Mouse (Mus musculus): ENCODE results near the gene P4ha2.

Gene P4ha2

GRCm38 (mm10) chr11:54107239-54107638, 7.3 kb downstream of the P4ha2 start:
- no peak for DNase-seq (ENCODE audit: low spot score)

GRCm38 (mm10) chr11:54108131-54108530, 8.2 kb downstream of the P4ha2 start:
- no peak for DNase-seq (ENCODE audit: low spot score)

- no peak for DNase-seq (ENCODE audit: low spot score)
Observed at GRCm38 (mm10) chr11:54108894-54109293, 9.0 kb downstream of the P4ha2 start.

- no peak for DNase-seq (ENCODE audit: low spot score)
Observed at GRCm38 (mm10) chr11:54111291-54111690, 11.4 kb downstream of the P4ha2 start.

- no peak for DNase-seq (ENCODE audit: low spot score)
Observed at GRCm38 (mm10) chr11:54111976-54112741, 12.3 kb downstream of the P4ha2 start.

GRCm38 (mm10) chr11:54112920-54113319, 13.0 kb downstream of the P4ha2 start:
- DNase-seq (ENCODE audit: low spot score) = peak; percentile 67

GRCm38 (mm10) chr11:54113352-54113751, 13.5 kb downstream of the P4ha2 start:
- no peak for DNase-seq (ENCODE audit: low spot score)

- no peak for DNase-seq (ENCODE audit: low spot score)
Observed at GRCm38 (mm10) chr11:54114746-54115145, 14.9 kb downstream of the P4ha2 start.

- no peak for DNase-seq (ENCODE audit: low spot score)
Observed at GRCm38 (mm10) chr11:54115301-54115700, 15.4 kb downstream of the P4ha2 start.

- DNase-seq (ENCODE audit: low spot score) = no peak
Observed at GRCm38 (mm10) chr11:54115911-54116310, 16.0 kb downstream of the P4ha2 start.

GRCm38 (mm10) chr11:54116406-54116805, 16.5 kb downstream of the P4ha2 start:
- no peak for DNase-seq (ENCODE audit: low spot score)

- no peak for DNase-seq (ENCODE audit: low spot score)
Observed at GRCm38 (mm10) chr11:54117096-54117495, 17.2 kb downstream of the P4ha2 start.

GRCm38 (mm10) chr11:54119126-54119525, 19.2 kb downstream of the P4ha2 start:
- no peak for DNase-seq (ENCODE audit: low spot score)

- DNase-seq (ENCODE audit: low spot score) = no peak
Observed at GRCm38 (mm10) chr11:54119740-54120360, 20.0 kb downstream of the P4ha2 start.

- DNase-seq (ENCODE audit: low spot score) = peak; percentile 51
Observed at GRCm38 (mm10) chr11:54122416-54123264, 22.7 kb downstream of the P4ha2 start.

GRCm38 (mm10) chr11:54125982-54126648, 26.2 kb downstream of the P4ha2 start:
- no peak for DNase-seq (ENCODE audit: low spot score)

GRCm38 (mm10) chr11:54126654-54127374, 26.9 kb downstream of the P4ha2 start:
- DNase-seq (ENCODE audit: low spot score) = no peak

- DNase-seq (ENCODE audit: low spot score) = no peak
Observed at GRCm38 (mm10) chr11:54127397-54127796, 27.5 kb downstream of the P4ha2 start.

GRCm38 (mm10) chr11:54129955-54130354, 30.1 kb downstream of the P4ha2 start:
- DNase-seq (ENCODE audit: low spot score) = no peak

- DNase-seq (ENCODE audit: low spot score) = no peak
Observed at GRCm38 (mm10) chr11:54130721-54131120, 30.8 kb downstream of the P4ha2 start.

GRCm38 (mm10) chr11:54132290-54132689, 32.4 kb downstream of the P4ha2 start:
- no peak for DNase-seq (ENCODE audit: low spot score)
